Mouse (Mus musculus) MEL (cell line): ENCODE measurements around the gene Cmtm7. TPM values are rescaled to one million over a fixed set of nuclear protein-coding genes. Genes with fewer than 3 reads are reported as not detected.
A peak's percentile ranks its signal among the peaks of the same experiment; 100 is the strongest.

Experiments used
- DNase-seq: peaks from one replicate; pipeline ENCODE4 v3.0.0; 2011; ENCODE audit warnings: low read depth, low spot score
- H3K27ac ChIP-seq: 2 replicates; pipeline ENCODE4 v1.5.1; 2012; ENCODE audit warnings: low read depth, mild to moderate bottlenecking, control low read depth, low read length, moderate library complexity; ENCODE audit not compliant: control insufficient read depth
- H3K27me3 ChIP-seq, 2 experiments: fragments of 150-350 bp in 1 of 2; sonication (generic) in 1 of 2; 2 replicates each; pipeline ENCODE4 v1.6.1; 2012; ENCODE audit warnings: low read length in 2 of 2, mild to moderate bottlenecking in 2 of 2, improper control_type of control experiment in 1 of 2, moderate library complexity in 1 of 2; ENCODE audit not compliant: insufficient read depth in 2 of 2, control insufficient read depth in 1 of 2
- H3K36me3 ChIP-seq, 2 experiments: 2 replicates each; pipeline ENCODE4 v1.6.1; 2012 to 2014; ENCODE audit warnings: low read length in 2 of 2, improper control_type of control experiment in 1 of 2, inconsistent platforms in 1 of 2, mild to moderate bottlenecking in 1 of 2; ENCODE audit not compliant: insufficient read depth in 2 of 2, control insufficient read depth in 1 of 2
- H3K4me1 ChIP-seq, 2 experiments: fragments of 150-350 bp in 1 of 2; sonication (generic) in 1 of 2; 2 replicates each; pipeline ENCODE4 v1.6.1; 2012; ENCODE audit warnings: low read length in 2 of 2, improper control_type of control experiment in 1 of 2, mild to moderate bottlenecking in 1 of 2; ENCODE audit not compliant: insufficient read depth in 2 of 2, control insufficient read depth in 1 of 2
- H3K4me3 ChIP-seq, 2 experiments: fragments of 150-350 bp in 1 of 2; sonication (generic) in 1 of 2; 2 replicates each; pipeline ENCODE4 v1.5.1; 2012; ENCODE audit warnings: low read depth in 2 of 2, low read length in 2 of 2, mild to moderate bottlenecking in 2 of 2, moderate library complexity in 2 of 2, control low read depth in 1 of 2, improper control_type of control experiment in 1 of 2; ENCODE audit not compliant: control insufficient read depth in 1 of 2, insufficient read depth in 1 of 2
- H3K79me2 ChIP-seq: 2 replicates; pipeline ENCODE4 v1.6.1; 2012; ENCODE audit warnings: mild to moderate bottlenecking, low read length, moderate library complexity; ENCODE audit not compliant: control insufficient read depth, poor library complexity, insufficient read depth
- H3K9ac ChIP-seq: 2 replicates; pipeline ENCODE4 v1.6.1; 2012; ENCODE audit warnings: low read depth, mild to moderate bottlenecking, control low read depth, low read length, moderate library complexity; ENCODE audit not compliant: control insufficient read depth, poor library complexity, severe bottlenecking
- H3K9me3 ChIP-seq: fragments of 150-350 bp; sonication (generic); replicated peaks from 2 replicates; pipeline ENCODE4 v1.6.1; 2012; ENCODE audit warnings: mild to moderate bottlenecking, low read length, improper control_type of control experiment, moderate library complexity; ENCODE audit not compliant: insufficient read depth
- CHD1 ChIP-seq: IDR thresholded peaks from 2 replicates; pipeline ENCODE4 v1.6.1; 2012; ENCODE audit warnings: low read depth, mild to moderate bottlenecking, inconsistent platforms, low read length, improper control_type of control experiment
- CTCF ChIP-seq, 3 experiments: IDR thresholded peaks in 2 of 3; conservative IDR thresholded peaks in 1 of 3; 2 replicates each; pipeline ENCODE4 v1.5.1; 2011 to 2012; ENCODE audit warnings: low read length in 3 of 3, low read depth in 2 of 3, mild to moderate bottlenecking in 2 of 3, improper control_type of control experiment in 1 of 3, inconsistent platforms in 1 of 3, mixed read lengths in 1 of 3, moderate library complexity in 1 of 3; ENCODE audit not compliant: control insufficient read depth in 1 of 3, insufficient read depth in 1 of 3, poor library complexity in 1 of 3, severe bottlenecking in 1 of 3
- ELF1 ChIP-seq: IDR thresholded peaks from 2 replicates; pipeline ENCODE4 v1.6.1; 2014; ENCODE audit warnings: low read depth, mild to moderate bottlenecking, inconsistent platforms, low read length, improper control_type of control experiment, moderate library complexity
- EP300 ChIP-seq, 2 experiments: IDR thresholded peaks; 2 replicates each; pipeline ENCODE4 v1.6.1; 2011; ENCODE audit warnings: improper control_type of control experiment in 2 of 2, low read length in 2 of 2, low read depth in 1 of 2, mild to moderate bottlenecking in 1 of 2
- GABPA ChIP-seq: IDR thresholded peaks from 2 replicates; pipeline ENCODE4 v1.6.1; 2012; ENCODE audit warnings: low read depth, mild to moderate bottlenecking, inconsistent platforms, low read length, improper control_type of control experiment, moderate library complexity
- GATA1 ChIP-seq: IDR thresholded peaks from 2 replicates; pipeline ENCODE4 v1.6.1; 2011; ENCODE audit warnings: low read depth, low read length, improper control_type of control experiment
- HCFC1 ChIP-seq: IDR thresholded peaks from 2 replicates; pipeline ENCODE4 v1.6.1; 2012; ENCODE audit warnings: low read depth, mild to moderate bottlenecking, inconsistent platforms, low read length, improper control_type of control experiment, moderate library complexity
- JUND ChIP-seq: IDR thresholded peaks from 2 replicates; pipeline ENCODE4 v1.6.1; 2011; ENCODE audit warnings: low read depth, mild to moderate bottlenecking, improper control_type of control experiment, low read length
- KAT2A ChIP-seq: conservative IDR thresholded peaks from 2 replicates; pipeline ENCODE4 v1.6.1; 2012; ENCODE audit warnings: low read depth, low read length, improper control_type of control experiment, inconsistent platforms
- MAFK ChIP-seq: IDR thresholded peaks from 2 replicates; pipeline ENCODE4 v1.6.1; 2011; ENCODE audit warnings: low read depth, mild to moderate bottlenecking, low read length, improper control_type of control experiment, borderline replicate concordance
- MAX ChIP-seq: IDR thresholded peaks from 2 replicates; pipeline ENCODE4 v1.6.1; 2011; ENCODE audit warnings: low read length, improper control_type of control experiment
- MAZ ChIP-seq: IDR thresholded peaks from 2 replicates; pipeline ENCODE4 v1.6.1; 2012; ENCODE audit warnings: low read depth, mild to moderate bottlenecking, inconsistent platforms, low read length, improper control_type of control experiment
- MXI1 ChIP-seq: IDR thresholded peaks from 2 replicates; pipeline ENCODE4 v1.6.1; 2011; ENCODE audit warnings: mild to moderate bottlenecking, low read depth, low read length, improper control_type of control experiment
- MYB ChIP-seq: IDR thresholded peaks from 2 replicates; pipeline ENCODE4 v1.6.1; 2011; ENCODE audit warnings: mild to moderate bottlenecking, low read depth, low read length, improper control_type of control experiment
- MYC ChIP-seq: IDR thresholded peaks from 2 replicates; pipeline ENCODE4 v1.6.1; 2011; ENCODE audit warnings: low read depth, mild to moderate bottlenecking, low read length, improper control_type of control experiment, moderate library complexity
- NRF1 ChIP-seq: IDR thresholded peaks from 2 replicates; pipeline ENCODE4 v1.6.1; 2014; ENCODE audit warnings: low read depth, mild to moderate bottlenecking, inconsistent platforms, low read length, improper control_type of control experiment, moderate library complexity; ENCODE audit not compliant: poor library complexity, insufficient read depth, severe bottlenecking
- POLR2A ChIP-seq, 2 experiments: IDR thresholded peaks; 2 replicates each; pipeline ENCODE4 v1.6.1; 2011 to 2012; ENCODE audit warnings: low read length in 2 of 2, mild to moderate bottlenecking in 2 of 2, control low read depth in 1 of 2, improper control_type of control experiment in 1 of 2, low read depth in 1 of 2, moderate library complexity in 1 of 2; ENCODE audit not compliant: control insufficient read depth in 1 of 2, insufficient read depth in 1 of 2, poor library complexity in 1 of 2
- POLR2AphosphoS2 ChIP-seq: IDR thresholded peaks from 2 replicates; pipeline ENCODE4 v1.6.1; 2011; ENCODE audit warnings: low read length, improper control_type of control experiment
- POLR2AphosphoS5 ChIP-seq: IDR thresholded peaks from 2 replicates; pipeline ENCODE4 v1.6.1; 2012; ENCODE audit warnings: low read depth, borderline replicate concordance, mild to moderate bottlenecking, inconsistent platforms, low read length, moderate library complexity, mixed read lengths
- SMC3 ChIP-seq: IDR thresholded peaks from 2 replicates; pipeline ENCODE4 v1.6.1; 2011; ENCODE audit warnings: low read depth, low read length, improper control_type of control experiment
- TAL1 ChIP-seq: IDR thresholded peaks from 2 replicates; pipeline ENCODE4 v1.6.1; 2012; ENCODE audit warnings: mild to moderate bottlenecking, inconsistent platforms, low read length, moderate library complexity, mixed read lengths
- TBP ChIP-seq: IDR thresholded peaks from 2 replicates; pipeline ENCODE4 v1.8.0; 2011; ENCODE audit warnings: low read depth, low read length, improper control_type of control experiment
- TCF12 ChIP-seq: IDR thresholded peaks from 2 replicates; pipeline ENCODE4 v1.6.1; 2014; ENCODE audit warnings: low read depth, mild to moderate bottlenecking, inconsistent platforms, low read length, improper control_type of control experiment, moderate library complexity
- UBTF ChIP-seq: IDR thresholded peaks from 2 replicates; pipeline ENCODE4 v1.6.1; 2012; ENCODE audit warnings: low read depth, mild to moderate bottlenecking, inconsistent platforms, low read length, improper control_type of control experiment, moderate library complexity, borderline replicate concordance; ENCODE audit not compliant: insufficient read depth
- USF1 ChIP-seq: IDR thresholded peaks from 2 replicates; pipeline ENCODE4 v1.6.1; 2014; ENCODE audit warnings: low read depth, mild to moderate bottlenecking, inconsistent platforms, low read length, improper control_type of control experiment, moderate library complexity
- USF2 ChIP-seq, 2 experiments: IDR thresholded peaks; 2 replicates each; pipeline ENCODE4 v1.6.1; 2011 to 2012; ENCODE audit warnings: improper control_type of control experiment in 2 of 2, low read length in 2 of 2, borderline replicate concordance in 1 of 2, inconsistent platforms in 1 of 2, low read depth in 1 of 2, mild to moderate bottlenecking in 1 of 2; ENCODE audit not compliant: insufficient read depth in 1 of 2
- ZC3H11A ChIP-seq: IDR thresholded peaks from 2 replicates; pipeline ENCODE4 v1.6.1; 2012; ENCODE audit warnings: low read depth, mild to moderate bottlenecking, inconsistent platforms, low read length, improper control_type of control experiment
- ZKSCAN1 ChIP-seq: IDR thresholded peaks from 2 replicates; pipeline ENCODE4 v1.6.1; 2012; ENCODE audit warnings: low read depth, mild to moderate bottlenecking, inconsistent platforms, low read length, improper control_type of control experiment, moderate library complexity
- ZMIZ1 ChIP-seq: IDR thresholded peaks from 2 replicates; pipeline ENCODE4 v1.6.1; 2012; ENCODE audit warnings: low read depth, mild to moderate bottlenecking, inconsistent platforms, low read length, improper control_type of control experiment, moderate library complexity
- ZNF384 ChIP-seq: IDR thresholded peaks from 2 replicates; pipeline ENCODE4 v1.6.1; 2012; ENCODE audit warnings: low read depth, mild to moderate bottlenecking, inconsistent platforms, low read length, improper control_type of control experiment
- polyA plus RNA-seq, 2 experiments: library from polyadenylated mRNA; stranded (reverse) in 1 of 2; unstranded in 1 of 2; fragments of >175 nt in 1 of 2; fragments of >200 nt in 1 of 2; gene quantifications; 2 replicates each; pipeline versions ENCODE4 v1.2.1 to v1.2.4; 2012; ENCODE audit warnings: low replicate concordance in 2 of 2, low read depth in 1 of 2; ENCODE audit not compliant: insufficient read length in 2 of 2, insufficient read depth in 1 of 2, missing spikeins in 1 of 2
- total RNA-seq: library from RNA; depleted of rRNA; stranded (reverse); fragments of 300-350 nt; gene quantifications from 2 replicates; pipeline ENCODE4 v1.2.3, GENCODE M21; 2012

Cmtm7 gene
- total and polyA plus RNA-seq, 3 experiments = 290 to 545 TPM; not detected in 1

DNA sequence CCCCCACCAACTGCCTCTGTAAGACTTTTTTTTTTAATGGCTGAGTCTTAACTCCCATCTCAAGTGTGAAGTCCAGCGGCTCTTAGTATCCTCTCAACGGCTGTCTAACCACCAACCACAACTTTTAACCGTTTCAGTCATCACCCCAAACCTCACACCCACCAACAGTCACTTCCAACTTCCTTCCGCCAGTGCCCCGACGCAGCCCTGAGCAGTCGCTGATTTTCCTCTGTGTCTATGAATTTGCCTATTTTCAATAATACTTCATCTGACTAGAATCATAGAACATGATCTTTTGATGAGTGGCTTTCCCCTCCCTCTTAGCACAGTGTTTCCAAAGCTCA is 3.6 kb downstream of the Cmtm7 start (continued):
- peak; percentile 72 for TF ChIP-seq POLR2AphosphoS2
- TF ChIP-seq CTCF (IDR thresholded peaks at IDR 0.05 in 2 of 3, conservative IDR thresholded peaks at IDR 0.05 in 1 of 3; ENCODE audit: control insufficient read depth in 1 of 3, insufficient read depth in 1 of 3, low read depth in 2 of 3, low read length in 3 of 3, poor library complexity in 1 of 3, severe bottlenecking in 1 of 3) = no peak
- TF ChIP-seq KAT2A = peak; percentile 36; the same call in 1 of the 2 replicates
- 0 out of 2 replicates have a peak, but pooled peaks have one; percentile 56 for TF ChIP-seq ZMIZ1
- TF ChIP-seq JUND = peak; percentile 49; the same call in 1 of the 2 replicates
- peak; percentile 92 for TF ChIP-seq MAZ
- peak; percentile 4 to 38; a peak in 2 of 4 replicates for TF ChIP-seq POLR2A (IDR thresholded peaks at IDR 0.05; ENCODE audit: control insufficient read depth in 1 of 2, insufficient read depth in 1 of 2, low read depth in 1 of 2, low read length in 2 of 2, poor library complexity in 1 of 2)
- TF ChIP-seq EP300 (IDR thresholded peaks at IDR 0.05; ENCODE audit: low read depth in 1 of 2, low read length in 2 of 2) = peak; percentile 97 to 99
- peak; percentile 91 for TF ChIP-seq TCF12

DNA sequence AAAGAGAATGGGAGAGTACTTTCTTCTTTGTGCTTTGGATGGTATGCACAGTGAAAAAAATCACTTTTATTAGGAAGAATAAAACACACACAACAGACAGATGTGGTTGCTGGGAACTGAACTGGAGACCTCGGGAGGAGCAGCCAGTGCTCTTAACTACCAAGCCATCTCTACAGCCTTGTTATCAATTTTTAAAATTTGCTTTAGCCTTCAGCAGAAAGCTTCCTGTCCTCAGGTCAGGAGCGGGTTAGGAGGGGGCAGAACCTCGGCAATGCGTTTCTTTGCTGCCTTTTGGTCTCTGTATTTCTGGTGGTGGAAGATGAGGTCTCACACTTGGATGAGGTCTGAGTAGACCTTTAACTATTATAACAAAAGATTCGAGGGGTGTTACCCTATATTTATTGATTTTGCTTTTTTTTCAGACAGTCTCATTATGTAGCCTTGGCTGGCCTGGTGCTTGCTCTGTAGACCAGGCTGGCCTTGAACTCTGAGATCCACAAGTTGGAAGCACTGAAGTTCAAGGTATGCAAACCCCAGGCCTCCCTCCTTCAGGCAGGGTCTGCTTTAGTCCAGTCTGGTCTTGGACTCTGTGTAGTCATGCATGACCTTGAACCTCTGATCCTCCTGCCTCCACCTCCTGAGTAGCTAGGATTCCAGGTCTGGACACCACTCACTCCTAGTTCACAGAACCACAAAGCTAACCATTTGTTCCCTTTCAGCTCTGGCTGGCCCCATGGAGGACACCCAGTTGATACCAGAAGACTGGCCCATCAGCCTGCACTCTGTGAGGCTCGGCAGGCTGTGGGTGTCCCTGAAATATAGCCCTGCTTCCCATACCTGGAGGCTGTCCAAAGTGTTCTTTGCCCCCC is 4.2 kb downstream of the Cmtm7 start:
- H3K9me3 ChIP-seq = no peaks in the 10 kb centered on the region
- peaks cover 14 to 31% of the 10 kb centered on the region in 2 experiments for H3K4me1 ChIP-seq
- peak overlapping the region; percentile 97 for H3K9ac ChIP-seq
- DNase-seq = peak; percentile 46
- H3K27ac ChIP-seq = peak overlapping the region; percentile 95
- H3K4me3 ChIP-seq = peak overlapping the region; percentile 13 to 25; a peak in 3 of 4 replicates
- peaks cover 77% of the 10 kb centered on the region for H3K79me2 ChIP-seq
- peaks cover 17 to 43% of the 10 kb centered on the region in 2 experiments for H3K36me3 ChIP-seq
- H3K27me3 ChIP-seq = no peaks in the 10 kb centered on the region
- TF ChIP-seq USF2 (IDR thresholded peaks at IDR 0.05; ENCODE audit: borderline replicate concordance in 1 of 2, insufficient read depth in 1 of 2, low read depth in 1 of 2, low read length in 2 of 2) (no peak), ZMIZ1 (no peak; the same call in 1 of the 2 replicates), MYB (no peak; the same call in 1 of the 2 replicates), TAL1 (no peak), MAFK (no peak), ELF1 (no peak), CHD1 (no peak), MXI1 (no peak), ZNF384 (no peak), HCFC1 (no peak), SMC3 (no peak), ZC3H11A (no peak), TCF12 (peak; percentile 11; the same call in 1 of the 2 replicates), MAZ (0 out of 2 replicates have a peak, but pooled peaks have one; percentile 6), EP300 (IDR thresholded peaks at IDR 0.05; ENCODE audit: low read depth in 1 of 2, low read length in 2 of 2) (peak in 1 of 2 experiments; percentile 64; a peak in 2 of 4 replicates), MYC (no peak), ZKSCAN1 (no peak), UBTF (no peak), JUND (no peak; the same call in 1 of the 2 replicates), POLR2AphosphoS5 (no peak), GABPA (no peak), MAX (no peak), USF1 (no peak), CTCF (IDR thresholded peaks at IDR 0.05 in 2 of 3, conservative IDR thresholded peaks at IDR 0.05 in 1 of 3; ENCODE audit: control insufficient read depth in 1 of 3, insufficient read depth in 1 of 3, low read depth in 2 of 3, low read length in 3 of 3, poor library complexity in 1 of 3, severe bottlenecking in 1 of 3) (no peak), GATA1 (peak; percentile 48), NRF1 (no peak), KAT2A (no peak), TBP (peak; percentile 60; the same call in 1 of the 2 replicates), POLR2AphosphoS2 (no peak)
